Mouse (Mus musculus): ENCODE measurements around the gene Smug1. TPM values are rescaled to one million over a fixed set of nuclear protein-coding genes. Genes with fewer than 3 reads are reported as not detected.

The Smug1 gene
- polyA plus RNA-seq, 1 experiment from 2014 or later = 3.8 TPM

DNA sequence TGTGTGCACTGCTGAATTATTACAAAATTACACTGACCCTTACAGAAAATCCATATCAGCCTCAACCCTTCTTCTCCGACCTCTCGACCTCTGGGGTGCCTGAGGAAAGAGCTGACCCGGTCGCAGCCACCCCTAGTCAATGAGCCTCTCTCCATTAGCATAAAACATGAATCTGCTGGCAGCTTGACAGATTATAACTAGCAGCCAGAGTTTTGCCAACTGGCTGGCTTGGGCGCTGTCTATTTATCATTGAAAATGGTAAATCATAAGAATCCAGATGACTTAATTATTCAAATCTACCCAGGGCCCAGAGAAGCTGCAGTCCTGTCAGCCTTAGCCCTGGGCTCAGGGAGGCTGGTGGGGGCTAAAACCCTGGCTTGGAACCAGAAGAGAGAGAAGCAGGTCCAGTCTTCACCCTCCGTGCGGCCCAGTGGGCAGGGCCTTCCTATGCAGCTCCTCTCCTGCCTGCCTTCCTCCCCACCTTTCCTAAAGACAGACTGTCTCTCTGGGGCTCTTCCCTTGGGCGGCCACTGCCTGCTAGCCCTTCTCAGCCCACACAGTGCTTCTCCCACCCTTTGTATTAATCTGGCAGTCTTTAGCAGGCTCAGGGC is 58.7 kb downstream of the Smug1 start:
- peaks cover 51% of the 10 kb centered on the region for H3K27me3 ChIP-seq (ENCODE audit: insufficient read depth, low read length)
- no peak overlapping the region for H3K4me2 ChIP-seq (ENCODE audit: low read depth, low read length)
- TF ChIP-seq EP300 (IDR thresholded peaks at IDR 0.05; ENCODE audit: low read depth) (no peak), CTCF (IDR thresholded peaks at IDR 0.05; ENCODE audit: low read depth) (no peak)
- DNase-seq (no peak), ATAC-seq (no peak)
- H3K9me3 ChIP-seq (ENCODE audit: low read length) = no peaks in the 10 kb centered on the region
- 80% methylated on average over 8 of the region's 8 CpGs for WGBS (ENCODE audit: insufficient replicate concordance)
- H3K4me3 ChIP-seq (ENCODE audit: low read depth, low read length) = no peak overlapping the region
- H3K9ac ChIP-seq (replicated peaks) = no peak overlapping the region
- no peaks in the 10 kb centered on the region for H3K4me1 ChIP-seq (ENCODE audit: insufficient read depth)
- no peak overlapping the region for H3K27ac ChIP-seq (ENCODE audit: low read depth)
- H3K36me3 ChIP-seq (replicated peaks; ENCODE audit: insufficient read depth, low read length) = no peaks in the 10 kb centered on the region

DNA sequence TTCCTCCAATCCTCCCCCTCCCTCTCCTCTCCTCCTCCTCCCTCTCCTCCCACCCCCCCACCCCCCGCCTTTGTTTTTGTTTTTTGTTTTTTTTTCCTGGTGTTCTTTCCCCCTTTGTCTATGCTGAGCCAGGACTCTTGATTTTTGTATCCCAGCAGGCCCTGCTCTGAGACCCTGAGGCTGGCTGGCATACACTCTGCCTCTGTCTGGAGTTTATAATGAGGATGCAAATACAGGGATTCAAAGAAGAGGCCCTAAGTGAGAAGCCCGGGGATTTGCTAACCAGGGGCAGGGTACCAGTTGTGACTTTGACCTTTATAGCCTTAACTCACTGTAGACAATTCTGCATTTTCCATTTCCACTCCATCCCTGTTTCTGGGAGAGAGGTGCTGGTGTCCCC is 60.7 kb downstream of the Smug1 start:
- TF ChIP-seq EP300 (IDR thresholded peaks at IDR 0.05; ENCODE audit: low read depth) = no peak
- TF ChIP-seq CTCF (IDR thresholded peaks at IDR 0.05; ENCODE audit: low read depth) = no peak
- Histone ChIP-seq H3K4me3 (ENCODE audit: low read depth, low read length) (no peak overlapping the region), H3K27me3 (ENCODE audit: insufficient read depth, low read length) (peaks cover 68% of the 10 kb centered on the region), H3K4me2 (ENCODE audit: low read depth, low read length) (no peak overlapping the region), H3K4me1 (ENCODE audit: insufficient read depth) (peaks cover 6% of the 10 kb centered on the region), H3K9ac (replicated peaks) (no peak overlapping the region), H3K9me3 (ENCODE audit: low read length) (no peaks in the 10 kb centered on the region), H3K36me3 (replicated peaks; ENCODE audit: insufficient read depth, low read length) (no peaks in the 10 kb centered on the region), H3K27ac (ENCODE audit: low read depth) (no peak overlapping the region)
- DNase-seq = no peak
- WGBS (ENCODE audit: insufficient replicate concordance) = 14% methylated on average over 2 of the region's 2 CpGs
- no peak for ATAC-seq

Other genes starting within 250 kb of the Smug1 start
- not detected in 2 replicates for gene Hoxc13, start 246.0 kb downstream of the Smug1 start, polyA plus RNA-seq (2015; fragmentation: Nextera tagmentation; extraction: Ambion mirVana)
- gene Hoxc12, start 230.3 kb downstream of the Smug1 start, polyA plus RNA-seq (2015; fragmentation: Nextera tagmentation; extraction: Ambion mirVana) = not detected in 2 replicates
- not detected in 2 replicates for gene Hoxc11, start 212.7 kb downstream of the Smug1 start, polyA plus RNA-seq (2015; fragmentation: Nextera tagmentation; extraction: Ambion mirVana)
- gene Hoxc10, start 200.3 kb downstream of the Smug1 start, polyA plus RNA-seq (2015; fragmentation: Nextera tagmentation; extraction: Ambion mirVana) = not detected in 2 replicates
- not detected in 2 replicates for gene Hoxc5, start 199.6 kb downstream of the Smug1 start, polyA plus RNA-seq (2015; fragmentation: Nextera tagmentation; extraction: Ambion mirVana)
- not detected in 2 replicates for gene Hoxc9, start 190.7 kb downstream of the Smug1 start, polyA plus RNA-seq (2015; fragmentation: Nextera tagmentation; extraction: Ambion mirVana)
- gene Hoxc8, start 176.5 kb downstream of the Smug1 start, polyA plus RNA-seq (2015; fragmentation: Nextera tagmentation; extraction: Ambion mirVana) = not detected in 2 replicates
- not detected in 2 replicates for gene Hoxc6, start 168.8 kb downstream of the Smug1 start, polyA plus RNA-seq (2015; fragmentation: Nextera tagmentation; extraction: Ambion mirVana)
- gene Hoxc4, start 148.2 kb downstream of the Smug1 start, polyA plus RNA-seq (2015; fragmentation: Nextera tagmentation; extraction: Ambion mirVana) = 0.07 and 0.11 TPM in 2 replicates
- 19.0 and 23.3 TPM in 2 replicates for gene Cbx5, start 72.7 kb upstream of the Smug1 start, polyA plus RNA-seq (2015; fragmentation: Nextera tagmentation; extraction: Ambion mirVana)
- gene Hnrnpa1, start 73.3 kb upstream of the Smug1 start, polyA plus RNA-seq (2015; fragmentation: Nextera tagmentation; extraction: Ambion mirVana) = 126 and 151 TPM in 2 replicates
- gene Nfe2, start 91.3 kb upstream of the Smug1 start, polyA plus RNA-seq (2015; fragmentation: Nextera tagmentation; extraction: Ambion mirVana) = 85.8 and 89.1 TPM in 2 replicates
- gene Copz1, start 105.6 kb upstream of the Smug1 start, polyA plus RNA-seq (2015; fragmentation: Nextera tagmentation; extraction: Ambion mirVana) = 110 and 121 TPM in 2 replicates
- 1.1 and 1.8 TPM in 2 replicates for gene Gpr84, start 143.5 kb upstream of the Smug1 start, polyA plus RNA-seq (2015; fragmentation: Nextera tagmentation; extraction: Ambion mirVana)
- gene Zfp385a, start 173.0 kb upstream of the Smug1 start, polyA plus RNA-seq (2015; fragmentation: Nextera tagmentation; extraction: Ambion mirVana) = 10.1 TPM in 2 replicates
- gene Itga5, start 199.7 kb upstream of the Smug1 start, polyA plus RNA-seq (2015; fragmentation: Nextera tagmentation; extraction: Ambion mirVana) = 15.6 and 16.0 TPM in 2 replicates